Mouse (Mus musculus): ENCODE measurements at regions not wholly inside any gene's neighbourhood (a gene's known extent, or its start where the extent isn't known, plus 50 kb on each side); places are given as distances from the start of the nearest gene placed in this dataset.
A peak's percentile ranks its signal among the peaks of the same experiment; 100 is the strongest.

- no peak overlapping the region for H3K27ac ChIP-seq (ENCODE audit: low read length)
- no peaks in the 10 kb centered on the region for H3K36me3 ChIP-seq (ENCODE audit: insufficient read depth, low read length)
- H3K4me1 ChIP-seq (ENCODE audit: insufficient read depth, low read length): no peaks in the 10 kb centered on the region
- no peak overlapping the region for H3K4me2 ChIP-seq (replicated peaks; ENCODE audit: low read depth, low read length)
- no peak for ATAC-seq (ENCODE audit: low FRiP score, low TSS enrichment)
- H3K9ac ChIP-seq (replicated peaks; ENCODE audit: low read length): no peak overlapping the region
- H3K4me3 ChIP-seq (ENCODE audit: low read length): no peak overlapping the region
- no peaks in the 10 kb centered on the region for H3K9me3 ChIP-seq (ENCODE audit: low read length)
- no peaks in the 10 kb centered on the region for H3K27me3 ChIP-seq (ENCODE audit: insufficient read depth, low read length)
- 75% methylated on average over 2 of the region's 2 CpGs for WGBS
Measured at GRCm38 (mm10) chr2:45751746-45752145, 634.6 kb upstream of the Zeb2 start.

GRCm38 (mm10) chr2:45749379-45749778 lies 632.2 kb upstream of the Zeb2 start:
- no peak for ATAC-seq (ENCODE audit: low FRiP score, low TSS enrichment)
- H3K4me2 ChIP-seq (replicated peaks; ENCODE audit: low read depth, low read length): no peak overlapping the region
- no peak overlapping the region for H3K27ac ChIP-seq (ENCODE audit: low read length)
- no peaks in the 10 kb centered on the region for H3K27me3 ChIP-seq (ENCODE audit: insufficient read depth, low read length)
- no peaks in the 10 kb centered on the region for H3K9me3 ChIP-seq (ENCODE audit: low read length)
- 74% methylated on average over 2 of the region's 2 CpGs for WGBS
- H3K9ac ChIP-seq (replicated peaks; ENCODE audit: low read length): no peak overlapping the region
- H3K36me3 ChIP-seq (ENCODE audit: insufficient read depth, low read length): no peaks in the 10 kb centered on the region
- no peak overlapping the region for H3K4me3 ChIP-seq (ENCODE audit: low read length)
- no peaks in the 10 kb centered on the region for H3K4me1 ChIP-seq (ENCODE audit: insufficient read depth, low read length)

- Histone ChIP-seq H3K4me1 (ENCODE audit: insufficient read depth, low read length) (no peaks in the 10 kb centered on the region), H3K4me3 (ENCODE audit: low read length) (no peak overlapping the region), H3K27me3 (ENCODE audit: insufficient read depth, low read length) (no peaks in the 10 kb centered on the region), H3K9ac (replicated peaks; ENCODE audit: low read length) (no peak overlapping the region), H3K9me3 (ENCODE audit: low read length) (no peaks in the 10 kb centered on the region), H3K4me2 (replicated peaks; ENCODE audit: low read depth, low read length) (no peak overlapping the region), H3K36me3 (ENCODE audit: insufficient read depth, low read length) (no peaks in the 10 kb centered on the region), H3K27ac (ENCODE audit: low read length) (no peak overlapping the region)
- no peak for ATAC-seq (ENCODE audit: low FRiP score, low TSS enrichment)
- WGBS: 59% methylated on average over 7 of the region's 7 CpGs
Measured at GRCm38 (mm10) chr2:45747263-45748236, 630.4 kb upstream of the Zeb2 start.

DNA sequence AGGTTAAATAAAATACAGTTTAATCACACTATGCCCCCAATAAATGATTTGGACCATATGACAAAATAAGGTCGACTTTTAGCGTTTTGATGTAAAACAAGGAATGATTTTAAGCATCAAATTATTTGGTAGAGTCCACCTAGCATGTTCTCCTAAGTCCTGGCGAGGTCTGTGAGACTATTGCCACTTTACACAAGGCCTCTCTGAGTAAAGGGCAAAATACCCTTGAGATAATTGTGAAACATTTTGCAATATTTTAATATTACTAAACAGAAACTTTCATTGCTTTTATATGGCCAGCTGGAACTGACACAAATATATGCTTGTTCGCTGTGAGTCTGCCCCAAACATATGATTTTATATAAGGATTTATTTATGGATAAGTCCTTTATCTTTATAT lies 629.4 kb upstream of the Zeb2 start:
- Histone ChIP-seq H3K4me2 (replicated peaks; ENCODE audit: low read depth, low read length) (no peak overlapping the region), H3K9ac (replicated peaks; ENCODE audit: low read length) (no peak overlapping the region), H3K36me3 (ENCODE audit: insufficient read depth, low read length) (no peaks in the 10 kb centered on the region), H3K9me3 (ENCODE audit: low read length) (no peaks in the 10 kb centered on the region), H3K27me3 (ENCODE audit: insufficient read depth, low read length) (no peaks in the 10 kb centered on the region), H3K27ac (ENCODE audit: low read length) (no peak overlapping the region), H3K4me1 (ENCODE audit: insufficient read depth, low read length) (no peaks in the 10 kb centered on the region), H3K4me3 (ENCODE audit: low read length) (no peak overlapping the region)
- WGBS: 86% methylated on average over 4 of the region's 4 CpGs
- no peak for ATAC-seq (ENCODE audit: low FRiP score, low TSS enrichment)

GRCm38 (mm10) chr2:45736278-45736677 lies 619.1 kb upstream of the Zeb2 start:
- no peak overlapping the region for H3K4me3 ChIP-seq (ENCODE audit: low read length)
- no peak overlapping the region for H3K27ac ChIP-seq (ENCODE audit: low read length)
- H3K9me3 ChIP-seq (ENCODE audit: low read length): no peaks in the 10 kb centered on the region
- ATAC-seq (ENCODE audit: low FRiP score, low TSS enrichment): no peak
- H3K4me1 ChIP-seq (ENCODE audit: insufficient read depth, low read length): no peaks in the 10 kb centered on the region
- WGBS: 71% methylated on average over 2 of the region's 2 CpGs
- H3K4me2 ChIP-seq (replicated peaks; ENCODE audit: low read depth, low read length): no peak overlapping the region
- H3K36me3 ChIP-seq (ENCODE audit: insufficient read depth, low read length): no peaks in the 10 kb centered on the region
- no peaks in the 10 kb centered on the region for H3K27me3 ChIP-seq (ENCODE audit: insufficient read depth, low read length)
- no peak overlapping the region for H3K9ac ChIP-seq (replicated peaks; ENCODE audit: low read length)

GRCm38 (mm10) chr2:45713997-45714396 lies 596.8 kb upstream of the Zeb2 start:
- ATAC-seq (ENCODE audit: low FRiP score, low TSS enrichment): no peak
- Histone ChIP-seq H3K9ac (replicated peaks; ENCODE audit: low read length) (no peak overlapping the region), H3K27ac (ENCODE audit: low read length) (no peak overlapping the region), H3K27me3 (ENCODE audit: insufficient read depth, low read length) (no peaks in the 10 kb centered on the region), H3K9me3 (ENCODE audit: low read length) (no peaks in the 10 kb centered on the region), H3K36me3 (ENCODE audit: insufficient read depth, low read length) (no peaks in the 10 kb centered on the region), H3K4me1 (ENCODE audit: insufficient read depth, low read length) (no peaks in the 10 kb centered on the region), H3K4me3 (ENCODE audit: low read length) (no peak overlapping the region), H3K4me2 (replicated peaks; ENCODE audit: low read depth, low read length) (no peak overlapping the region)
- 81% methylated on average over 4 of the region's 4 CpGs for WGBS

DNA sequence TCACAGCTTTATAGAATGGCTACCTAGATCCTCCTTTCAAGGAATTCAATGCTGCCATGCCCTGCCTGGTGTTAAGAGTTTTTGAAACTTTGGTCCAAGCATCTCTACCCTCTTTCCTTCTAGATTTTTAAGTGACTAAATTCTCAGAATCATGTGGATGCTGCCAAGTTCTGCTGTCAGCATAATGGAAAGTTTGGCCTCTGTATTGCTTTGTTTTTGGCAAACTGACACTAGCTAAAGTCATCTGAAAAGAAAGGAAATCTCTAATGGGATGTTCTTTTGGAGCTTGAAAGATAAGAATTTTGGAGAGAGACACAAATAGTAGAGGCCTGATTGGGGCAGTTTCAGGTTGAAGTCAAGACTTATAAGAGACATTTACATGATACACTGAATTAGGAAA lies 589.8 kb upstream of the Zeb2 start:
- no peak for ATAC-seq (ENCODE audit: low FRiP score, low TSS enrichment)
- Histone ChIP-seq H3K4me2 (replicated peaks; ENCODE audit: low read depth, low read length) (no peak overlapping the region), H3K27me3 (ENCODE audit: insufficient read depth, low read length) (no peaks in the 10 kb centered on the region), H3K4me3 (ENCODE audit: low read length) (no peak overlapping the region), H3K9me3 (ENCODE audit: low read length) (no peaks in the 10 kb centered on the region), H3K36me3 (ENCODE audit: insufficient read depth, low read length) (no peaks in the 10 kb centered on the region), H3K27ac (ENCODE audit: low read length) (no peak overlapping the region), H3K4me1 (ENCODE audit: insufficient read depth, low read length) (no peaks in the 10 kb centered on the region), H3K9ac (replicated peaks; ENCODE audit: low read length) (no peak overlapping the region)

GRCm38 (mm10) chr2:45702511-45702910 lies 585.3 kb upstream of the Zeb2 start:
- Histone ChIP-seq H3K4me1 (ENCODE audit: insufficient read depth, low read length) (0 out of 2 replicates have a peak, but pooled peaks cover 11% of the 10 kb centered on the region), H3K4me2 (replicated peaks; ENCODE audit: low read depth, low read length) (no peak overlapping the region), H3K9ac (replicated peaks; ENCODE audit: low read length) (no peak overlapping the region), H3K4me3 (ENCODE audit: low read length) (no peak overlapping the region), H3K9me3 (ENCODE audit: low read length) (no peaks in the 10 kb centered on the region), H3K27ac (ENCODE audit: low read length) (no peak overlapping the region), H3K27me3 (ENCODE audit: insufficient read depth, low read length) (no peaks in the 10 kb centered on the region), H3K36me3 (ENCODE audit: insufficient read depth, low read length) (no peaks in the 10 kb centered on the region)
- peak; percentile 54; the same call in 1 of the 2 replicates for ATAC-seq (ENCODE audit: low FRiP score, low TSS enrichment)

- 21% methylated on average over 1 of the region's 1 CpGs for WGBS
- Histone ChIP-seq H3K9me3 (ENCODE audit: low read length) (no peaks in the 10 kb centered on the region), H3K27me3 (ENCODE audit: insufficient read depth, low read length) (no peaks in the 10 kb centered on the region), H3K36me3 (ENCODE audit: insufficient read depth, low read length) (no peaks in the 10 kb centered on the region), H3K4me1 (ENCODE audit: insufficient read depth, low read length) (0 out of 2 replicates have a peak, but pooled peaks cover 11% of the 10 kb centered on the region), H3K4me3 (ENCODE audit: low read length) (no peak overlapping the region), H3K4me2 (replicated peaks; ENCODE audit: low read depth, low read length) (no peak overlapping the region), H3K9ac (replicated peaks; ENCODE audit: low read length) (no peak overlapping the region), H3K27ac (ENCODE audit: low read length) (peak overlapping the region; percentile 23; the same call in 1 of the 2 replicates)
- ATAC-seq (ENCODE audit: low FRiP score, low TSS enrichment): no peak
Measured at GRCm38 (mm10) chr2:45700578-45700977, 583.4 kb upstream of the Zeb2 start.

DNA sequence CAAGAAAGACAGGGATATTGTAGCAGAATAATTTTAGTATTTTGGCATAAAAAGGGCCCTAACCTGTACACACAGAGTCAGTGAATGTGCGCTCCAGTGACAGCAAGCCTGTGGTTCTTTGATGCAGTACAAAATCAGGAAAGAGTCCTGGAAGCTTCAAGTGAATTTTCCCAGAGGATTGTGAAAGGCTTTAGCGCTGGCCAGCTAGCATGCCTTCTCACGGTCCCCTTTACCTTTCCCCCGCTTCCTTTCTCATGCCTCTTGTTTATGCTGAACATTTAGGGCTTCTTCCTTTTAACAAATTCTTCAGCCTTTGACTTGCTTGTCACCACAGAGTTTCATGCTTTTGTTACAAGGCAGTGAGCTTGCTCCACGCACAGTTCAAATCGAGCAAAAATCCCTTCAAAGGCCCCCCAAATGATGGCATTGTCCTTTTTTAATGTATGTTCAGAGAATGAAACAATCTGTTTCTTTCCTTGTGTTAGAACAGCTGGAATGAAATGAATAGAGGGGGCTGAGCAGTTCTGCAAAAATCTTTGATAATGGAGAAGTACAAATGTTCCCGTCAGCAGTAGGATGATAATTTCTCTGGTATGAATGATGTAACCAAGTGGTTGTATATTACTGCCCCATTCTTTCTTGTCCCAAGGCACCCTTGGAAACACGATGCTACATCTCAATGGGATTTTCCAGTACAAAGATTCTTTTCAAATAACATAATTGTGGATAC lies 576.3 kb upstream of the Zeb2 start:
- Histone ChIP-seq H3K4me3 (ENCODE audit: low read length) (no peak overlapping the region), H3K4me1 (ENCODE audit: insufficient read depth, low read length) (no peaks in the 10 kb centered on the region), H3K4me2 (replicated peaks; ENCODE audit: low read depth, low read length) (no peak overlapping the region), H3K9me3 (ENCODE audit: low read length) (no peaks in the 10 kb centered on the region), H3K36me3 (ENCODE audit: insufficient read depth, low read length) (no peaks in the 10 kb centered on the region), H3K27me3 (ENCODE audit: insufficient read depth, low read length) (no peaks in the 10 kb centered on the region), H3K27ac (ENCODE audit: low read length) (0 out of 2 replicates have a peak overlapping the region, but pooled peaks have one; percentile 3), H3K9ac (replicated peaks; ENCODE audit: low read length) (no peak overlapping the region)
- no peak for ATAC-seq (ENCODE audit: low FRiP score, low TSS enrichment)
- WGBS: 62% methylated on average over 8 of the region's 8 CpGs
